Mouse (Mus musculus) heart, embryonic 13.5 days (tissue): ENCODE measurements around the gene Spa17. TPM values are rescaled to one million over a fixed set of nuclear protein-coding genes. Genes with fewer than 3 reads are reported as not detected.

Experiments used
- ATAC-seq: fragments of 200-750 bp; cut with Nextera tagmentation; 2 replicates; pipeline ENCODE4 v1.8.0; 2017; ENCODE audit warnings: moderate TSS enrichment; ENCODE audit not compliant: insufficient number of reproducible peaks, low FRiP score, low TSS enrichment; ENCODE audit errors: extremely low read depth
- H3K27ac ChIP-seq: fragments of 300-500 bp; sonication (generic); replicated peaks from 2 replicates; pipeline ENCODE4 v1.5.1; 2015; ENCODE audit warnings: moderate library complexity, mild to moderate bottlenecking, inconsistent platforms
- H3K27me3 ChIP-seq: fragments of 300-500 bp; sonication (generic); replicated peaks from 2 replicates; pipeline ENCODE4 v1.6.1; 2015; ENCODE audit warnings: mild to moderate bottlenecking, inconsistent platforms
- H3K36me3 ChIP-seq: fragments of 300-500 bp; sonication (generic); 2 replicates; pipeline ENCODE4 v1.6.1; 2015; ENCODE audit warnings: mild to moderate bottlenecking, inconsistent platforms
- H3K4me1 ChIP-seq: fragments of 300-500 bp; sonication (generic); 2 replicates; pipeline ENCODE4 v1.6.1; 2015; ENCODE audit warnings: inconsistent platforms
- H3K4me2 ChIP-seq: fragments of 300-500 bp; sonication (generic); 2 replicates; pipeline ENCODE4 v1.6.1; 2015; ENCODE audit warnings: inconsistent platforms, mild to moderate bottlenecking, moderate library complexity
- H3K4me3 ChIP-seq: fragments of 300-500 bp; sonication (generic); 2 replicates; pipeline ENCODE4 v1.5.1; 2015; ENCODE audit warnings: moderate library complexity, mild to moderate bottlenecking, inconsistent platforms
- H3K9ac ChIP-seq: fragments of 300-500 bp; sonication (generic); 2 replicates; pipeline ENCODE4 v1.6.1; 2015; ENCODE audit warnings: inconsistent platforms, mild to moderate bottlenecking, moderate library complexity
- H3K9me3 ChIP-seq: fragments of 300-500 bp; sonication (generic); 2 replicates; pipeline ENCODE4 v1.6.1; 2016; ENCODE audit warnings: inconsistent platforms
- WGBS: fragments of 180-500 bp; shearing (Covaris S2); methylation state at CpG from one replicate; pipeline ENCODE4 v1.1.7; 2015; ENCODE audit warnings: mixed read lengths; 5-methylcytosine and 5-hydroxymethylcytosine counted together
- polyA plus RNA-seq: library from polyadenylated mRNA; unstranded; fragments of >200 nt; fragmentation: Nextera tagmentation; extraction: Ambion mirVana; gene quantifications from 2 replicates; pipeline ENCODE4 v1.2.1, GENCODE M21; 2015

Spa17 gene
- polyA plus RNA-seq, 1 experiment from 2014 or later = 4.3 TPM

DNA sequence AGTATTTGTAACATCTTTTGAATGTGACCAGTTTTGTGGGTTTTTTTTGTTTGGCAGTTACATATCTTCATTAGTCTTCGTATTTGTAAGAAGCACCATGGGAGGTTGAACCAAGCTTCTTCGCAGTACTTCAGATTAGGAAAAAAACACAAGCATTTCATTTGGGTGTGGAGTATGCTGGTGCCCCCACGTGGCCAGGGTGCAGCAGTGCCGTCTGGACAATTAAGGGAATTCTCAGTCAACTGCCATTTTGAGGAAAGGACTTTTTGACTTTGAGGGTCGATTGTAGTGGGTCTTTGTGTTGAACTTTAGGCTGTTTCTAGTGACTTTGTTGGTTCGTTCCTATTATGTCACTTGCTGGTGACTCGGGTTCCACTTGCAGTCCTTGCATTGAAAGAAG lies 22.8 kb upstream of the Spa17 start:
- no peaks in the 10 kb centered on the region for H3K27me3 ChIP-seq
- WGBS = 14% methylated on average over 7 of the region's 7 CpGs
- no peak overlapping the region for H3K9ac ChIP-seq
- H3K4me2 ChIP-seq = no peak overlapping the region
- H3K4me3 ChIP-seq = no peak overlapping the region
- 0 out of 2 replicates have a peak, but pooled peaks cover 2% of the 10 kb centered on the region for H3K36me3 ChIP-seq
- H3K27ac ChIP-seq = no peak overlapping the region
- H3K4me1 ChIP-seq = no peaks in the 10 kb centered on the region
- H3K9me3 ChIP-seq = no peaks in the 10 kb centered on the region
- no peak for ATAC-seq

GRCm38 (mm10) chr9:37634269-37634668 lies 20.7 kb upstream of the Spa17 start:
- WGBS = 83% methylated on average over 3 of the region's 3 CpGs
- H3K9ac ChIP-seq = no peak overlapping the region
- ATAC-seq = no peak
- no peaks in the 10 kb centered on the region for H3K36me3 ChIP-seq
- H3K4me1 ChIP-seq = no peaks in the 10 kb centered on the region
- H3K27me3 ChIP-seq = no peaks in the 10 kb centered on the region
- no peak overlapping the region for H3K27ac ChIP-seq
- H3K9me3 ChIP-seq = no peaks in the 10 kb centered on the region
- no peak overlapping the region for H3K4me3 ChIP-seq
- H3K4me2 ChIP-seq = no peak overlapping the region

- H3K27me3 ChIP-seq = no peaks in the 10 kb centered on the region
- H3K4me2 ChIP-seq = no peak overlapping the region
- no peak overlapping the region for H3K4me3 ChIP-seq
- no peak overlapping the region for H3K9ac ChIP-seq
- 79% methylated on average over 2 of the region's 2 CpGs for WGBS
- no peaks in the 10 kb centered on the region for H3K4me1 ChIP-seq
- ATAC-seq = no peak
- H3K36me3 ChIP-seq = no peaks in the 10 kb centered on the region
- H3K27ac ChIP-seq = no peak overlapping the region
- no peaks in the 10 kb centered on the region for H3K9me3 ChIP-seq
Observed at GRCm38 (mm10) chr9:37632305-37632704, 18.8 kb upstream of the Spa17 start.

DNA sequence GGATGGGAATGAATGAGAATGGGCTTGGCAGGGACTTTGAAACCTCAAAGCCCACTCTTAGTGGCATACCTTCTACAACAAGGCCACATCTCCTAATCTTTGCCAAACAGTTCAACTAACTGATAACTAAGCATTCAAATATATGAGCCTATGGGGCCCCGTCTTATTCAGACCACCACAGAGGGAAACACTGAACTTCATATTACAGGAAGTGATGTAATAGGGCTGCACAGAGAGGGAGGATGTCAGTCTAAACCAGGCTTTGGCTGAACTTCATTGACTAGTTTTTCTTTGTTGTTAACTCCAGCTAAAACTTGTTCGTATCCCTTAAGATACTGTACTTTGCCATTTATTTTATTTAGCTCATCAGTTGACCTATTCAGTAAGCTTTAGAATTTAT lies 16.4 kb upstream of the Spa17 start:
- H3K27me3 ChIP-seq = no peaks in the 10 kb centered on the region
- no peaks in the 10 kb centered on the region for H3K9me3 ChIP-seq
- 72% methylated on average over 2 of the region's 2 CpGs for WGBS
- H3K27ac ChIP-seq = no peak overlapping the region
- no peak overlapping the region for H3K9ac ChIP-seq
- no peaks in the 10 kb centered on the region for H3K36me3 ChIP-seq
- no peak for ATAC-seq
- no peak overlapping the region for H3K4me2 ChIP-seq
- H3K4me1 ChIP-seq = peaks cover 9% of the 10 kb centered on the region; the same call in 1 of the 2 replicates
- no peak overlapping the region for H3K4me3 ChIP-seq

DNA sequence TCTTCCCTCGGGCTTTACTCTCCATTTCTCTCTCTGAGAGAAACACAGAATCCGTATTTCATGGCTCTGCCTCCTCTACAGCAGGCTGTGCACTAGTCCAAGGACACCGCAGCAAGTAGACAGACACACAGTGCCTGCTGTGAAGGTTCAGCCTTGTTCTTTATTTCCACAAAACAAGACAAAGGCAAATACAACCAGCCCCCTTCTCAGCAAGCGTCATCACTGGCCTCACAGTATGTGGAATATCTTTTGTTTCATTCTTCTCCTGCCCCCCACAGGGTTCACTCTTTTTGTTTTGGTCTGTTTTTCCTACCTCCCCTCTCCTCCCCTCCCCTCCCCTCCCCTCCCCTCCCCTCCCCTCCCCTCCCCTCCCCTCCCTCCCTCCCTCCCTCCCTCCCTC lies 15.1 kb upstream of the Spa17 start:
- H3K4me2 ChIP-seq = no peak overlapping the region
- H3K36me3 ChIP-seq = no peaks in the 10 kb centered on the region
- peaks cover 9% of the 10 kb centered on the region; the same call in 1 of the 2 replicates for H3K4me1 ChIP-seq
- no peaks in the 10 kb centered on the region for H3K9me3 ChIP-seq
- no peaks in the 10 kb centered on the region for H3K27me3 ChIP-seq
- no peak overlapping the region for H3K9ac ChIP-seq
- no peak for ATAC-seq
- H3K4me3 ChIP-seq = no peak overlapping the region
- H3K27ac ChIP-seq = no peak overlapping the region
- 64% methylated on average over 4 of the region's 4 CpGs for WGBS

GRCm38 (mm10) chr9:37627263-37627662 lies 13.7 kb upstream of the Spa17 start:
- Histone ChIP-seq H3K4me1 (peaks cover 9% of the 10 kb centered on the region; the same call in 1 of the 2 replicates), H3K27me3 (no peaks in the 10 kb centered on the region), H3K27ac (no peak overlapping the region), H3K4me2 (no peak overlapping the region), H3K4me3 (no peak overlapping the region), H3K9me3 (no peaks in the 10 kb centered on the region), H3K9ac (no peak overlapping the region), H3K36me3 (no peaks in the 10 kb centered on the region)
- no peak for ATAC-seq
- 93% methylated on average over 1 of the region's 1 CpGs for WGBS

GRCm38 (mm10) chr9:37626103-37626567 lies 12.6 kb upstream of the Spa17 start:
- no peaks in the 10 kb centered on the region for H3K9me3 ChIP-seq
- H3K27me3 ChIP-seq = no peaks in the 10 kb centered on the region
- H3K4me2 ChIP-seq = no peak overlapping the region
- peaks cover 9% of the 10 kb centered on the region; the same call in 1 of the 2 replicates for H3K4me1 ChIP-seq
- H3K9ac ChIP-seq = no peak overlapping the region
- H3K36me3 ChIP-seq = no peaks in the 10 kb centered on the region
- WGBS = 9% methylated on average over 3 of the region's 3 CpGs
- no peak overlapping the region for H3K27ac ChIP-seq
- H3K4me3 ChIP-seq = no peak overlapping the region
- ATAC-seq = no peak

DNA sequence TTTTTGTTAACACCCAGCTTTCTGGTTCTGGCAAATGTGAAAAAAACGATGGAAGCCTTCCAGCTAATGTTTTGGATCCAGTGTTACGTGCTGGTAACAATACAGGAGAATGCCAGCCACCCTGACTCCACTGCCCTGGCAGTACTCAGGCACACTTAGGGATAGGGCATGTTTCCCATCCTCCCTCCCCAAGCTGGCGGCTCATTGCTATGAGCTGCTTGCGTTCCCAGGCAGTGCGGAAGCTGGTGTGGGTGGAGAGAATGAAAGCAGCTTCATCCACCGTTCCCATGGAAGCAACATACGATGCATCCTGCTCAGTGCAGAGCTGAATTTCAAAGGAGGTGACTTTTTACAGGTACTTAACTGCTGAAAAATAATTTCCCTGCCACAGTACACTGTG lies 12.1 kb upstream of the Spa17 start:
- H3K36me3 ChIP-seq = no peaks in the 10 kb centered on the region
- no peak overlapping the region for H3K9ac ChIP-seq
- H3K4me2 ChIP-seq = no peak overlapping the region
- 29% methylated on average over 7 of the region's 7 CpGs for WGBS
- H3K27ac ChIP-seq = no peak overlapping the region
- peaks cover 9% of the 10 kb centered on the region; the same call in 1 of the 2 replicates for H3K4me1 ChIP-seq
- no peak for ATAC-seq
- no peak overlapping the region for H3K4me3 ChIP-seq
- H3K27me3 ChIP-seq = no peaks in the 10 kb centered on the region
- H3K9me3 ChIP-seq = no peaks in the 10 kb centered on the region

DNA sequence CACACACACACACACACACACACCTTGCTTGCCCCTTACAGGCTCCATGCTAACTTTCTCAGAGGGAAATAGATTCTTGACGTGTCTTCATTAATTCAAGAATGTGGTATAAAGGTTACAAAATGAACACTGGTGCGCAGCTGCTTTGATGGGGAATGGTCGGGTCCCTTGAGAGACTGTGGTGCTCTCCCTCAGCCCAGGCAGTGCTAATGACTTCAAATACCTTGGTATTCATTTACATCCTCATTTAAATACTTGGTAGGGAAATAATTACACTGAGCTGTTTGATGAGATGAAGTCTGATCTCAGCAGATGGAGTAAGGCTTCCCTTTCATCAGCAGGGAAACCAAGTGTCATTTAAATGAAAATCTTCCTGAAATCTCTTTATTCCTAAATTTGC lies 11.6 kb upstream of the Spa17 start:
- no peak overlapping the region for H3K4me2 ChIP-seq
- 70% methylated on average over 3 of the region's 3 CpGs for WGBS
- no peak overlapping the region for H3K27ac ChIP-seq

GRCm38 (mm10) chr9:37624502-37624901 lies 11.0 kb upstream of the Spa17 start:
- Histone ChIP-seq H3K4me2 (no peak overlapping the region), H3K4me3 (no peak overlapping the region), H3K27me3 (no peaks in the 10 kb centered on the region), H3K27ac (no peak overlapping the region), H3K9me3 (no peaks in the 10 kb centered on the region), H3K36me3 (no peaks in the 10 kb centered on the region), H3K4me1 (peaks cover 9% of the 10 kb centered on the region; the same call in 1 of the 2 replicates), H3K9ac (no peak overlapping the region)
- no peak for ATAC-seq
- WGBS = 63% methylated on average over 1 of the region's 1 CpGs

More for the DNA sequence above, 11.6 kb upstream of the Spa17 start:
- no peak for ATAC-seq
- Histone ChIP-seq H3K9me3 (no peaks in the 10 kb centered on the region), H3K4me1 (peaks cover 9% of the 10 kb centered on the region; the same call in 1 of the 2 replicates), H3K27me3 (no peaks in the 10 kb centered on the region), H3K36me3 (no peaks in the 10 kb centered on the region), H3K4me3 (no peak overlapping the region), H3K9ac (no peak overlapping the region)

- peaks cover 9% of the 10 kb centered on the region; the same call in 1 of the 2 replicates for H3K4me1 ChIP-seq
- H3K9me3 ChIP-seq = no peaks in the 10 kb centered on the region
- H3K4me2 ChIP-seq = no peak overlapping the region
- ATAC-seq = no peak
- no peak overlapping the region for H3K9ac ChIP-seq
- no peak overlapping the region for H3K4me3 ChIP-seq
- 81% methylated on average over 3 of the region's 3 CpGs for WGBS
- no peaks in the 10 kb centered on the region for H3K36me3 ChIP-seq
- no peak overlapping the region for H3K27ac ChIP-seq
- H3K27me3 ChIP-seq = no peaks in the 10 kb centered on the region
Observed at GRCm38 (mm10) chr9:37623981-37624380, 10.5 kb upstream of the Spa17 start.

DNA sequence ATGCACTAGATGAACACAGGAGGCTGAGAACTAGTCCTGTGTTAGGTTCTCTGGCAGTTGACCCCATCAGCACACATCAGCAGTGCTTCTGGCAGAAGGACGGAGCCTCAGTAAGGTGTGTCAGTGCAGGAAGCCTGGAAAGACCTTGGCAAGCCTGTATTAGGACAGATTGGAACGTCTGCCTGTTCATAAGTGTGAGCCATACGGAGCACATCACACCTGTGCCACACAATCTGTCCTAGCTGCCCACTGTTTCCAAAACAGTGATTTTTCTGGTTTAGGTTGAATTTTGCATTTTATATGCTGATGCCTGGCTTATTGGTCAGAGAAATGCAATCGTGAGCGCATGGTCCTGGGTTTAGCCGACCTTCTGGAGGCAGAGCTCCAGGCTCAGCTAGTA lies 7.8 kb upstream of the Spa17 start:
- 82% methylated on average over 6 of the region's 6 CpGs for WGBS
- H3K27ac ChIP-seq = no peak overlapping the region
- H3K9me3 ChIP-seq = no peaks in the 10 kb centered on the region
- no peaks in the 10 kb centered on the region for H3K27me3 ChIP-seq
- ATAC-seq = no peak
- H3K4me2 ChIP-seq = no peak overlapping the region
- peaks cover 8% of the 10 kb centered on the region; the same call in 1 of the 2 replicates for H3K4me1 ChIP-seq
- H3K4me3 ChIP-seq = no peak overlapping the region
- H3K36me3 ChIP-seq = no peaks in the 10 kb centered on the region
- no peak overlapping the region for H3K9ac ChIP-seq
